Mouse (Mus musculus) frontal cortex, postnatal 10 days (tissue): ENCODE data around the gene Gpr19.

Source experiments
- DNase-seq, 2 experiments: peaks; one replicate each; pipeline ENCODE4 v3.0.0; 2022; ENCODE audit warnings: low spot score in 2 of 2, mixed read lengths in 1 of 2

The Gpr19 gene

GRCm38 (mm10) chr6:134887711-134888449 lies 10.5 kb downstream of the Gpr19 start:
- DNase-seq = peak; percentile 83 to 91

GRCm38 (mm10) chr6:134887008-134887407 lies 11.4 kb downstream of the Gpr19 start:
- DNase-seq = peak in 1 of 2 experiments; percentile 27

GRCm38 (mm10) chr6:134886475-134886874 lies 11.9 kb downstream of the Gpr19 start:
- no peak for DNase-seq

- no peak for DNase-seq
Measured at GRCm38 (mm10) chr6:134885515-134885914, 12.9 kb downstream of the Gpr19 start.

DNA sequence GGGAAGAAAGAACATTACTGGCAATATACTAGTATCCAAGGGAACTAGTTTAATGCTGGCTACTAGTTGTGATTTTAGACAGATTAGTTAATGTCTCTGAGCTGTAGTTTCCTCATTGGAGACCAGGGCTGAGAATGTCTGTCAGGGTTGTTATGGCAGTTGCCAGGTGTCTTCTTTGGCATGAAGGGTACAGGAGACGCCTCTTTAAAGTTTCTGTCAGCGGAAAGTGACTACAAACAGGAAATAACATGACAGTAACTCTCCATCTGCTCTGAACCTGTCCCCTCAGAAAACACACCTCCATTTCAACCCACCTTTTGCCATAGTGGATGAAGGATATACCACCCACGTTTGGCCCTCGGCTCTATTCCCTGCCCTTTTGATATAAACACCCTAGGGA lies 14.7 kb downstream of the Gpr19 start:
- no peak for DNase-seq

DNA sequence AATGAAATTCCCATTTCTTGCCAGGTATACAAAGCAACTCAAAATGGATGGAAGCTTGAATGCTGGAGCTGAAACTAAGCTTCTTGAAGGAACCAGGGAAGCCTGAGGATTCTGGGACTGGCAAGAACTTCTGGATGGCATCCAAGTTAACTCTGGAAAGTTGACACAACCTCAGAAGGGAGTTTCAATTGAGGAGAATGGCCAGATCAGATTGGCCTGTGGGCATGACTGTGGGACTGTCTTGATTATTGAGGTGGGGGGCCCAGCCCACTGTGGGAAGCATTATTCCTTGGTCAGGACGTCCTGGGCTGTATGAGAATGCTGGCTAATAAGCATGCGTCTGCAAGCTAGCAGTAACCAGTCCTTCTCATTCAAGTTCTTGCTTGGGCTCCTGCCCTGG lies 18.3 kb downstream of the Gpr19 start:
- no peak for DNase-seq

DNA sequence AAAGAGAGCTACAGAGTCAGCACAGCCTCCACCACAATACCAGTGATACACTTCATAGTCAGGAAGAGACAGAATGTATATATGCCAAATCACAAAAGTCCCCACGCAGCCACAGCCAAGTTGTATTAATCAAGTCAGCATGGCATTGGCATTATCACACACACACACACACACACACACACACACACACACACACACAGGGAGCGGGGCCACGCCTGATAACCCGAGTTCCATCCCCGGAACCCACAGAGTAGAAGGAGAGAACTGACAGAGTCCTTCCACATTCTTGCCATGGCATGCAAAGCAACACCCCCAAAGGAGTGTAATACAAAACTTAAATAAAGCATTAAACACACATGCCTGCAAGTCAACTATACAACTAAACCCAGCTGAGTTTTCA lies 18.8 kb downstream of the Gpr19 start:
- no peak for DNase-seq

GRCm38 (mm10) chr6:134877892-134878291 lies 20.5 kb downstream of the Gpr19 start:
- no peak for DNase-seq

DNA sequence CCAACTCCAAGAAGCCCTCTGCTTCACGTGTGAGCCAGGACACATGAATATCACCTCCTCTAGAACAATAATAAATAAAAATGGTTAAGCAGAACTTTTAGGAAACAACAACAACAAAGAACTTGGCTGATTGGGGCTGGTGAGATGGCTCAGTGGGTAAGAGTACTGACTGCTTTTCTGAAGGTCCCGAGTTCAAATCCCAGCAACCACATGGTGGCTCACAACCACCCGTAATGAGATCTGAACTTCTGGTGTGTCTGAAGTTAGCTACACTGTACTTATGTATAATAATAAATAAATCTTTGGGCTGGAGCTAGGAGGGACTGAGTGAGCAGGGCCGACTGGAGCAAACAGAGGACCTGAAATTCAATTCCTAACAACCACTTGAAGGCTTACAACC lies 21.1 kb downstream of the Gpr19 start:
- no peak for DNase-seq

GRCm38 (mm10) chr6:134876795-134877194 lies 21.6 kb downstream of the Gpr19 start:
- DNase-seq = no peak

GRCm38 (mm10) chr6:134873018-134873417 lies 25.4 kb downstream of the Gpr19 start:
- no peak for DNase-seq

- DNase-seq = no peak
Measured at GRCm38 (mm10) chr6:134872236-134872635, 26.1 kb downstream of the Gpr19 start.

- no peak for DNase-seq
Measured at GRCm38 (mm10) chr6:134870887-134871286, 27.5 kb downstream of the Gpr19 start.

DNA sequence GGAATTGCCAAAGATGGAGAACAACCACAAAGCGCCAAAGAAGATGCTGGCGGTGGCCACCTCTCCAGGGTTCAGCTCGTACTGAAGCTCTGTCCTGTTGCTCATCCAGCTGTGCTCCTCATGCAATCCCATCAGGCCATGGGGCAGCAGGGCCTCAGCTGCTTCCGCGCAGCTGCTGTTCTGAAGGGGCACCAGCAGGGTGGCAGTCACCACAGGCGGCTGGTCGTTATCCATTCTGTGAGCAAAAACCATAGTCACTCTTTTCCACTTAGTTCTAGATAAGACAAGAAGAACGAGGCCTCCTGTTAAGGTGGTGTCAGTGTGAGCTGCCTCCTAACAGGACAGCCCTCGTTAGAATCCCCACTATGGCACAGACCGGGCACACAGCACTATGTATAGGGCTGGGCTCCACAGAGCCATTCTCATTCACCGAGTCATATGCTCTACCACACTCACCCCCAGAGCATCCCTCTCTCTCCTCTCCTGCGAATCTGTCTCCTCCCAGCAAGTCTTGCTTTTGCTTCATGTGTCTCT lies 28.1 kb downstream of the Gpr19 start:
- no peak for DNase-seq

- DNase-seq = no peak
Measured at GRCm38 (mm10) chr6:134867325-134867724, 31.1 kb downstream of the Gpr19 start.

DNA sequence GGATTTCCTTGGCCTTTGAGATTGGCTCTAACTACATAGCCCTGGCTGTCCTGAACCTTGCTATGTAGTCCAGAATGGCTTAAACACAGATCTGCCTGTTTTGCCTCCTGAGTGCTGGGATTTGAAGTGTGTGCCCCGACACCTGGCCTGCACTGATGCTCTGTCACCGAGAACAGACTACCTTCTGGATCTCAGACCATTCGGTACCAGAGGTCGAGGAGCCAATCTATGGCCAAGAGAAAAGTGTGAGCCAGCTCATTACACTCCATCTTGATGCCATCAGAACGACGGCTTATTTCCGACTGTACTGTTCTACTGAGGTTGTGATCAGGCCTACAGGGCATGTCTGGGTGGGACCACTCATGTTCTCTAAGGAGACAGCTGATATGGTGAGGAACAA lies 32.3 kb downstream of the Gpr19 start:
- DNase-seq = no peak

DNA sequence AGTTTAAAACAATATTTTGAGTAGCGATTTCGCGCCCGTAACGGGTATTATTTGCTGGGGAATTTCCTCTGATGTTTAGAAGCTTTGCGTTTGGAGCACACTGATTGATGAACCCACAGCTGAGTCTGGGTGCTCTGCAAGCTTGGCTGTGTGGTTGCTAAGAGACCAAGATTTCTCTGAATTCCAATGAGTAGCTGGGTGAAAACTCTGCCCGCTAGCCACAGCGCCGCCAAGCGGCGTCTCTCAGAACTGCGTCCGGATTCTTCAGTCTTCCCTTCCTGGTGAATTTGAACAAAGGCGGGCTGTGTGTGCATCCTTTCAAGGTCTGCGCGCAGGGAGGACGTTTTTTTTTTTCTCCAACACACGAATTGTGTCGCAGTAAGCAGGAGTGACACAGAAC lies 35.2 kb downstream of the Gpr19 start:
- DNase-seq = peak; percentile 91 to 98

- DNase-seq = peak; percentile 35 to 40
Measured at GRCm38 (mm10) chr6:134862671-134863104, 35.7 kb downstream of the Gpr19 start.

DNA sequence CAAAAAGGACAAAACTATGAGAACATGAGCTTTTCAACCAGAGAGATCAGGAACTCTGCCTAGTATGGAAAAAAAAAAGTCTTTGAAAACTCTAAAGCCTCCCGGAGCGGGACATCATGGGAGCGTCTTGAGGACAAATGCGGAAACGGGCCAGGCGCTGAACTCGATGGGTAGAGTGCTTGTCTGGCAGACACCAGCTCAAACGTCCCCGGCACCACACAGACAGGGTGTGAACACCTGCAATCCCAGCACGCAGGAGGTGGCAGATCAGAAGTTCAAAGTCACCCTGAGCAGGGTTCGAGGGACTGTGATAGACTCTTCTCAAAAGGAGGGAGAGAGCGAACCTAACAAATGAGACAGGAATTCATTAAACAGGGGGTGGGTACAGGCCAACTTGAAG lies 37.0 kb downstream of the Gpr19 start:
- no peak for DNase-seq

DNA sequence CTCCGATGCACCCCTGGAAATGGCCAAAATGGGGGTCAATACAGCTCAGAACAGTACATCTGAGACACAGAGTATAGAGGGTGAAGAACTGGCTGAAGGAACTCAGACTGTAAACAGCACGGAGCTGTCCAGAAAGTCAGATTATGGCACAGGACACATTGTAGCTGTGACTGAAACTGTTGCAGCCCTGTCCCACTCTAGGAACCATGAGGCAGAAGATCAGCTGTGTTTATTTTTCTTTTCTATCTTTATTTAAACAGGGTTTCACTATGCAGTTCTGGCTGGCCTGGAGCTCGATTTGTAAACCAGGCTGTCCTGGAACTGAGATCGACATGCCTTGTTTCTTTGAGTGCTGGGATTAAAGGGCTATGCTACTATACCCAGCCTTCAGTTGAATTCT lies 38.1 kb downstream of the Gpr19 start:
- DNase-seq = no peak

DNA sequence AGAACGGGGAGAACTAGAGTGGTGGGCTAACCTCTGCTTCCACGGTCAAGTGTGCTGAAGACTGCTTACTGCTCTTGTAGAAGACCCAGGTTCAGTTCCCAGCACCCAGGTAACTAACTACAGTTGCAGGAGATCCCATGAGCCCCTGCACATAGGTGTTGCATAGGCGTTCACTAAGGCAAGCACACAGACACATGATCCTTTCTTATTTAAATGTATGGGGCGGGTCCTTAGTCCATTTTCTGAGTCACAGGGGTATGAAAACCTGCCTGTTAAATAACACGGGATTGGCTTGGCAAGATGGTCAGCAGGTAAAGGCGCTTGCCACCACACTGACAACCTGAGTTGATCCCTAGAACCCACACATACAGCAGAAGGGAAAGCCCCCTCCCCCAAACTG lies 39.4 kb downstream of the Gpr19 start:
- DNase-seq = no peak

GRCm38 (mm10) chr6:134855926-134856325 lies 42.5 kb downstream of the Gpr19 start:
- no peak for DNase-seq

DNA sequence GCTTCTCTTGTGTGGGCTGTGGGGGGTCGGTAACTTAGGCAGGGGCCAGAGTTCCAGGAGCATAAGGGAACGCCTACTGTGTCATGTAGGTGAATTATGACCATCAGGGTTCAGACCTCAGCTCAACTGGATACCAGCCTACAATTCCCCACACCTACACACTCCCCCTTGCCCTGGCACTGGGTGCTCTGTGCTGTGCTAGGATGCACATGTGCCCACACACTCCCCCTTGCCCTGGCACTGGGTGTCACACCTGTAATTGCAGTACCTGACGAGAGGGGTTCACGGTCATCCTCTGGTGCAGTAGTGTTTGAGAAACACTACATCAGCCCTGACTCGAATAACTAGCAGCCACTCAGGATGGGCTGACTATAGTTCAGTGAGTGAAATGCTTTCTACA lies 43.6 kb downstream of the Gpr19 start:
- no peak for DNase-seq

DNA sequence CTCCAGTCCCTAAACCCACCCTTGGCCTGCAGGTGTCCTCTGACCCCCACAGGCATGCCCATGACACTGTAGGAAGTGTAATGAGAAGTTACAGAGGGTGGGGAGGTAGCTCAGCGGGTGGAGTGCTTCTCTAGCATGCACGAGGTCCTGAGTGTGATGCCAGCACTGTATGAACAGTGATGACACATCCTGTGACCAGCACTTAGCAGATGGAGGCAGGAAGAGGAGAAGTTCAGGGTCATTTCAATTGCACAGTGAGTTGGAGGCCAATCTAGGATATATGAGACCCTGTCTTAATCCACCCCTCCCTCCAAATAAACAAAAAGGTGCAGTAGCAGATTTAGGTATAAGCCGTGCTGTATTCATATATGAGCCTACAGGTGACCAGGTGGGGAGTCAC lies 48.4 kb downstream of the Gpr19 start:
- DNase-seq = no peak
